Mouse (Mus musculus) frontal cortex, postnatal 36 days (tissue): ENCODE data around the gene Atp6v1f.

ENCODE experiments used
- DNase-seq, 2 experiments: peaks; one replicate each; pipeline ENCODE4 v3.0.0; 2022; ENCODE audit warnings: low spot score in 2 of 2

The Atp6v1f gene

GRCm38 (mm10) chr6:29461502-29461901, 6.0 kb upstream of the Atp6v1f start:
- no peak for DNase-seq

GRCm38 (mm10) chr6:29463388-29463787, 4.1 kb upstream of the Atp6v1f start:
- no peak for DNase-seq

GRCm38 (mm10) chr6:29468851-29469250, 1.3 kb downstream of the Atp6v1f start:
- no peak for DNase-seq

- DNase-seq, result no peak
Observed at GRCm38 (mm10) chr6:29471137-29471536, 3.6 kb downstream of the Atp6v1f start, which contains the start of gene Atp6v1fnb. Gene Atp6v1fnb, plus strand, starts transcription at chr6:29471437.

- peak; percentile 66 to 68 for DNase-seq
Observed at GRCm38 (mm10) chr6:29473941-29474691, 6.6 kb downstream of the Atp6v1f start.

- no peak for DNase-seq
Observed at GRCm38 (mm10) chr6:29474736-29475135, 7.2 kb downstream of the Atp6v1f start.

GRCm38 (mm10) chr6:29482691-29483090, 15.2 kb downstream of the Atp6v1f start:
- no peak for DNase-seq

GRCm38 (mm10) chr6:29484716-29485559, 17.4 kb downstream of the Atp6v1f start:
- DNase-seq, result peak; percentile 26 to 43

GRCm38 (mm10) chr6:29485951-29486350, 18.4 kb downstream of the Atp6v1f start:
- DNase-seq, result no peak

GRCm38 (mm10) chr6:29494101-29494500, 26.6 kb downstream of the Atp6v1f start:
- DNase-seq, result no peak

- no peak for DNase-seq
Observed at GRCm38 (mm10) chr6:29496270-29496669, 28.8 kb downstream of the Atp6v1f start.

GRCm38 (mm10) chr6:29497791-29498190, 30.3 kb downstream of the Atp6v1f start:
- DNase-seq, result no peak

- no peak for DNase-seq
Observed at GRCm38 (mm10) chr6:29500177-29500576, 32.7 kb downstream of the Atp6v1f start.

- DNase-seq, result no peak
Observed at GRCm38 (mm10) chr6:29500810-29501209, 33.3 kb downstream of the Atp6v1f start.

- no peak for DNase-seq
Observed at GRCm38 (mm10) chr6:29501599-29501998, 34.1 kb downstream of the Atp6v1f start.

- no peak for DNase-seq
Observed at GRCm38 (mm10) chr6:29505493-29505892, 38.0 kb downstream of the Atp6v1f start.

GRCm38 (mm10) chr6:29506834-29507233, 39.3 kb downstream of the Atp6v1f start:
- DNase-seq, result no peak

GRCm38 (mm10) chr6:29507447-29508309, 40.2 kb downstream of the Atp6v1f start, which contains the start of gene Kcp:
Gene Kcp, minus strand, starts transcription at chr6:29507952.
- no peak for DNase-seq

GRCm38 (mm10) chr6:29509086-29509485, 41.6 kb downstream of the Atp6v1f start:
- no peak for DNase-seq

- no peak for DNase-seq
Observed at GRCm38 (mm10) chr6:29513284-29513683, 45.8 kb downstream of the Atp6v1f start.

- DNase-seq, result peak; percentile 52 to 63
Observed at GRCm38 (mm10) chr6:29517139-29517538, 49.6 kb downstream of the Atp6v1f start.
